In the genomic region with DNA sequence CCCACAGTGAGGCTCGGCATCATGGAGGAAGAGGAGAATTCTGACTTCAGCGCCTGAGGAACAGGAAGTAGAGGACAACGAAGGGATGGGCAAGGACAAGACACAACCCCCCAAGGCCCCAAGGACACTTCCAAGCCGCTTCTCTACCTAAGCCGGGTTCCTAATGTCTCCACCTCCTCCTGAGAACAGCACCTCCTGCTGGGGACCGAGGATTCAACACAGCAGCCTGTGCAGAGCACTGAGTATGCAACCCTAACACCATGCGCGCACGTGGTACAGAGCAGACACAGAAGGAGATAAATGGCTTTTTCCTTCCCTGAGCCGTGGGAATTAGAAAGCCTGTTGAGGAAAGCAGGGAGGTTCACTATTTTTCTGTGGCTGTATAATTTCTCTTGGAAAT, we compare ENCODE assay signal across 9 mouse cellular contexts.
A peak's percentile ranks its signal among the peaks of the same experiment; 100 is the strongest.
DNase-seq lines count a peak whose midpoint lies in the region.
"Had no signal": no experiment of that assay in that cellular context is flagged by ENCODE, and none has a peak within 500 bp of the region (broad histone marks: within the 10 kb centered on the region; RNA-seq: fewer than 3 reads in every experiment).

No protein-coding gene starts in this region.

- DNase-seq in gastrocnemius, postnatal 10 days = peak; percentile 26
- no peak for DNase-seq in gastrocnemius, postnatal 4 days (ENCODE audit: low spot score in 2 of 2)
- peak; percentile 1 to 6 for DNase-seq in spleen, postnatal 36 days (ENCODE audit: low spot score in 2 of 2)
- DNase-seq in spleen, adult 12 weeks (ENCODE audit: low spot score) = no peak
- DNase-seq in limb, embryonic 10.5 days (ENCODE audit: low spot score) = peak; percentile 34
- peak; percentile 50 for DNase-seq in testis, postnatal 14 days (ENCODE audit: low spot score)
- no peak for DNase-seq in midbrain, embryonic 10.5 days (ENCODE audit: low spot score)
- DNase-seq in gastrocnemius, postnatal 36 days = no peak

- no peaks in the 10 kb centered on the region for H3K27me3 ChIP-seq in limb, embryonic 10.5 days (ENCODE audit: low read depth, poor library complexity, severe bottlenecking)
- H3K27me3 ChIP-seq in midbrain, embryonic 10.5 days (ENCODE audit: low read depth, poor library complexity, severe bottlenecking) = no peaks in the 10 kb centered on the region
- H3K27me3 ChIP-seq: lung, embryonic 15.5 days had no signal

- H3K27ac ChIP-seq in limb, embryonic 10.5 days = no peak overlapping the region
- no peak overlapping the region for H3K27ac ChIP-seq in midbrain, embryonic 10.5 days (replicated peaks)
- H3K27ac ChIP-seq: lung, embryonic 15.5 days had no signal

- intact Hi-C loops in gastrocnemius, postnatal 36 days (cut with DNase I) = no loop called here

- no peaks in the 10 kb centered on the region for H3K4me1 ChIP-seq in limb, embryonic 10.5 days
- H3K4me1 ChIP-seq in midbrain, embryonic 10.5 days = no peaks in the 10 kb centered on the region
- H3K4me1 ChIP-seq: lung, embryonic 15.5 days had no signal

- no peak overlapping the region for H3K4me3 ChIP-seq in limb, embryonic 10.5 days
- no peak overlapping the region for H3K4me3 ChIP-seq in midbrain, embryonic 10.5 days
- H3K4me3 ChIP-seq: lung, embryonic 15.5 days had no signal

- H3K36me3 ChIP-seq in limb, embryonic 10.5 days = no peaks in the 10 kb centered on the region
- H3K36me3 ChIP-seq in midbrain, embryonic 10.5 days = no peaks in the 10 kb centered on the region
- H3K36me3 ChIP-seq: lung, embryonic 15.5 days had no signal

- H3K9me3 ChIP-seq in limb, embryonic 10.5 days (replicated peaks) = no peaks in the 10 kb centered on the region
- no peaks in the 10 kb centered on the region for H3K9me3 ChIP-seq in midbrain, embryonic 10.5 days (replicated peaks)
- H3K9me3 ChIP-seq: lung, embryonic 15.5 days had no signal

- 66% methylated on average over 10 of the region's 10 CpGs for WGBS in limb, embryonic 10.5 days
- 73% methylated on average over 10 of the region's 10 CpGs for WGBS in midbrain, embryonic 10.5 days

Comparison
In these comparisons a context has a peak if more than half of its experiments do, and no peak if none do; other contexts are left out.
1. DNase-seq: peak in gastrocnemius, postnatal 10 days (single experiment), spleen, postnatal 36 days (2 of 2), limb, embryonic 10.5 days (single experiment) and testis, postnatal 14 days (single experiment); none in gastrocnemius, postnatal 4 days (0 of 2), spleen, adult 12 weeks (single experiment), midbrain, embryonic 10.5 days (single experiment) and gastrocnemius, postnatal 36 days (0 of 2).